Mouse (Mus musculus) limb, embryonic 14.5 days (tissue): ENCODE data around the gene Suds3. TPM values are rescaled to one million over a fixed set of nuclear protein-coding genes. Genes with fewer than 3 reads are reported as not detected.

ENCODE experiments used
- ATAC-seq: fragments of 200-750 bp; cut with Nextera tagmentation; 2 replicates; pipeline ENCODE4 v1.8.0; 2017; ENCODE audit warnings: low read depth, moderate number of reproducible peaks, moderate TSS enrichment; ENCODE audit not compliant: low FRiP score
- DNase-seq: peaks from one replicate; pipeline ENCODE4 v3.0.0-alpha.2; 2015; ENCODE audit warnings: low spot score
- H3K27ac ChIP-seq: fragments of 300-500 bp; sonication (generic); replicated peaks from 2 replicates; pipeline ENCODE4 v1.5.1; 2014; ENCODE audit warnings: low read depth, mild to moderate bottlenecking, low read length, moderate library complexity, mixed read lengths
- H3K27me3 ChIP-seq: fragments of 300-500 bp; sonication (generic); 2 replicates; pipeline ENCODE4 v1.6.1; 2014; ENCODE audit warnings: low read length, mixed read lengths; ENCODE audit not compliant: control insufficient read depth, insufficient read depth
- H3K36me3 ChIP-seq: fragments of 300-500 bp; sonication (generic); 2 replicates; pipeline ENCODE4 v1.6.1; 2014; ENCODE audit warnings: mild to moderate bottlenecking, low read length, moderate library complexity, mixed read lengths; ENCODE audit not compliant: control insufficient read depth, insufficient read depth
- H3K4me1 ChIP-seq: fragments of 300-500 bp; sonication (generic); 2 replicates; pipeline ENCODE4 v1.6.1; 2014; ENCODE audit warnings: antibody characterized with exemption, low read length, mixed read lengths; ENCODE audit not compliant: control insufficient read depth, insufficient read depth
- H3K4me2 ChIP-seq: fragments of 300-500 bp; sonication (generic); replicated peaks from 2 replicates; pipeline ENCODE4 v1.6.1; 2014; ENCODE audit warnings: low read depth, mild to moderate bottlenecking, low read length, moderate library complexity; ENCODE audit not compliant: severe bottlenecking
- H3K4me3 ChIP-seq: fragments of 300-500 bp; sonication (generic); replicated peaks from 2 replicates; pipeline ENCODE4 v1.5.1; 2014; ENCODE audit warnings: low read length
- H3K9ac ChIP-seq: fragments of 300-500 bp; sonication (generic); 2 replicates; pipeline ENCODE4 v1.6.1; 2014; ENCODE audit warnings: mild to moderate bottlenecking, low read depth, low read length, moderate library complexity; ENCODE audit not compliant: severe bottlenecking
- H3K9me3 ChIP-seq: fragments of 300-500 bp; sonication (generic); 2 replicates; pipeline ENCODE4 v1.6.1; 2016; ENCODE audit warnings: low read length; ENCODE audit not compliant: control insufficient read depth
- POLR2A ChIP-seq: fragments of 200-500 bp; IDR thresholded peaks from 2 replicates; pipeline ENCODE4 v1.8.0; 2012; ENCODE audit warnings: inconsistent platforms, mild to moderate bottlenecking, moderate library complexity, borderline replicate concordance; ENCODE audit not compliant: insufficient read depth, insufficient read length; ENCODE audit errors: extremely low read depth
- WGBS: fragments of 180-500 bp; shearing (Covaris S2); extraction: QIAGEN DNeasy Blood & Tissue Kit; methylation state at CpG from one replicate; pipeline ENCODE4 v1.1.7; 2014; 5-methylcytosine and 5-hydroxymethylcytosine counted together
- polyA plus RNA-seq, 2 experiments: library from polyadenylated mRNA; depleted of rRNA in 1 of 2; stranded (reverse) in 1 of 2; unstranded in 1 of 2; fragments of >200 nt; fragmentation: Nextera tagmentation in 1 of 2; extraction: Ambion mirVana in 1 of 2; gene quantifications; 2 replicates each; pipeline versions ENCODE4 v1.2.1 to v1.2.3; 2012 to 2014

Suds3 gene
- polyA plus RNA-seq, 2 experiments: 43.8 to 74.7 TPM

GRCm38 (mm10) chr5:117117716-117118115 lies 1.8 kb upstream of the Suds3 start:
- peaks cover 9% of the 10 kb centered on the region; the same call in 1 of the 2 replicates for H3K4me1 ChIP-seq
- no peak for TF ChIP-seq POLR2A
- H3K4me2 ChIP-seq: no peak overlapping the region
- H3K4me3 ChIP-seq: no peak overlapping the region
- no peak overlapping the region for H3K27ac ChIP-seq
- ATAC-seq (no peak), DNase-seq (peak; percentile 28)
- H3K9ac ChIP-seq: no peak overlapping the region
- H3K9me3 ChIP-seq: no peaks in the 10 kb centered on the region
- peaks cover 9% of the 10 kb centered on the region; the same call in 1 of the 2 replicates for H3K36me3 ChIP-seq
- WGBS: 58% methylated on average over 7 of the region's 7 CpGs
- peaks cover 10% of the 10 kb centered on the region; the same call in 1 of the 2 replicates for H3K27me3 ChIP-seq

- Histone ChIP-seq H3K4me2 (no peak overlapping the region), H3K27me3 (peaks cover 10% of the 10 kb centered on the region; the same call in 1 of the 2 replicates), H3K4me1 (peaks cover 9% of the 10 kb centered on the region; the same call in 1 of the 2 replicates), H3K4me3 (no peak overlapping the region), H3K9me3 (no peaks in the 10 kb centered on the region), H3K9ac (no peak overlapping the region), H3K36me3 (peaks cover 14% of the 10 kb centered on the region; the same call in 1 of the 2 replicates), H3K27ac (no peak overlapping the region)
- DNase-seq (no peak), ATAC-seq (no peak)
- 76% methylated on average over 2 of the region's 2 CpGs for WGBS
- no peak for TF ChIP-seq POLR2A
Measured at GRCm38 (mm10) chr5:117117241-117117640, 1.3 kb upstream of the Suds3 start.

- Histone ChIP-seq H3K36me3 (peaks cover 20% of the 10 kb centered on the region; the same call in 1 of the 2 replicates), H3K27me3 (peaks cover 10% of the 10 kb centered on the region; the same call in 1 of the 2 replicates), H3K4me2 (no peak overlapping the region), H3K4me1 (peaks cover 9% of the 10 kb centered on the region; the same call in 1 of the 2 replicates), H3K27ac (no peak overlapping the region), H3K4me3 (no peak overlapping the region), H3K9ac (no peak overlapping the region), H3K9me3 (no peaks in the 10 kb centered on the region)
- ATAC-seq (no peak), DNase-seq (no peak)
- WGBS: 70% methylated on average over 2 of the region's 2 CpGs
- TF ChIP-seq POLR2A: no peak
Measured at GRCm38 (mm10) chr5:117116660-117117059, 747 bp upstream of the Suds3 start.

GRCm38 (mm10) chr5:117115193-117115767 lies 633 bp downstream of the Suds3 start:
- 0 out of 2 replicates have a peak, but pooled peaks have one; percentile 1 for ATAC-seq
- Histone ChIP-seq H3K27me3 (no peaks in the 10 kb centered on the region), H3K36me3 (peaks cover 27% of the 10 kb centered on the region)

GRCm38 (mm10) chr5:117114581-117115192 lies 1.2 kb downstream of the Suds3 start:
- Histone ChIP-seq H3K9ac (peak overlapping the region; percentile 81), H3K9me3 (no peaks in the 10 kb centered on the region), H3K4me2 (peak overlapping the region; percentile 93), H3K27ac (peak overlapping the region; percentile 83), H3K4me3 (peak overlapping the region; percentile 94), H3K4me1 (0 out of 2 replicates have a peak, but pooled peaks cover 3% of the 10 kb centered on the region), H3K27me3 (no peaks in the 10 kb centered on the region), H3K36me3 (peaks cover 32% of the 10 kb centered on the region)
- TF ChIP-seq POLR2A: no peak
- peak; percentile 24 for DNase-seq
- ATAC-seq: no peak
- 5% methylated on average over 16 of the region's 16 CpGs for WGBS

More at GRCm38 (mm10) chr5:117115193-117115767, 633 bp downstream of the Suds3 start:
- peak overlapping the region; percentile 94 for H3K4me3 ChIP-seq
- H3K27ac ChIP-seq: peak overlapping the region; percentile 83
- no peak for DNase-seq
- 2% methylated on average over 22 of the region's 43 CpGs for WGBS
- 0 out of 2 replicates have a peak, but pooled peaks cover 3% of the 10 kb centered on the region for H3K4me1 ChIP-seq
- TF ChIP-seq POLR2A: no peak
- H3K9ac ChIP-seq: peak overlapping the region; percentile 81
- H3K4me2 ChIP-seq: peak overlapping the region; percentile 93
- no peaks in the 10 kb centered on the region for H3K9me3 ChIP-seq
